Mouse (Mus musculus): ENCODE results near the gene Klhl30.

- no peak for TF ChIP-seq GATA1 (IDR thresholded peaks at IDR 0.05; ENCODE audit: borderline replicate concordance, low read length)
- no peak for TF ChIP-seq FLI1 (IDR thresholded peaks at IDR 0.05; ENCODE audit: low read length)
Measured at GRCm38 (mm10) chr1:91352277-91352676, 1.5 kb downstream of the Klhl30 start.
